Mouse (Mus musculus) limb, embryonic 15.5 days (tissue): ENCODE measurements at regions not wholly inside any gene's neighbourhood (a gene's known extent, or its start where the extent isn't known, plus 50 kb on each side); places are given as distances from the start of the nearest gene placed in this dataset.
"Not testable (repeated sequence)": the region's sequence is repeated elsewhere in the genome, so short reads cannot be mapped to it uniquely, and the experiment has no call there.

Experiments
- ATAC-seq: fragments of 200-750 bp; cut with Nextera tagmentation; 2 replicates; pipeline ENCODE4 v1.8.0; 2017; ENCODE audit warnings: low read depth, moderate TSS enrichment; ENCODE audit not compliant: insufficient number of reproducible peaks, low FRiP score, low TSS enrichment
- H3K27ac ChIP-seq: fragments of 300-500 bp; sonication (generic); 2 replicates; pipeline ENCODE4 v1.5.1; 2015; ENCODE audit warnings: moderate library complexity, mild to moderate bottlenecking, inconsistent platforms
- H3K27me3 ChIP-seq: fragments of 300-500 bp; sonication (generic); 2 replicates; pipeline ENCODE4 v1.6.1; 2015; ENCODE audit warnings: inconsistent platforms
- H3K36me3 ChIP-seq: fragments of 300-500 bp; sonication (generic); 2 replicates; pipeline ENCODE4 v1.6.1; 2015; ENCODE audit warnings: inconsistent platforms
- H3K4me1 ChIP-seq: fragments of 300-500 bp; sonication (generic); 2 replicates; pipeline ENCODE4 v1.6.1; 2015; ENCODE audit warnings: inconsistent platforms
- H3K4me2 ChIP-seq: fragments of 300-500 bp; sonication (generic); 2 replicates; pipeline ENCODE4 v1.6.1; 2015; ENCODE audit warnings: mild to moderate bottlenecking, inconsistent platforms
- H3K4me3 ChIP-seq: fragments of 300-500 bp; sonication (generic); 2 replicates; pipeline ENCODE4 v1.5.1; 2015; ENCODE audit warnings: mild to moderate bottlenecking, inconsistent platforms
- H3K9ac ChIP-seq: fragments of 300-500 bp; sonication (generic); 2 replicates; pipeline ENCODE4 v1.6.1; 2015; ENCODE audit warnings: inconsistent platforms
- H3K9me3 ChIP-seq: fragments of 300-500 bp; sonication (generic); 2 replicates; pipeline ENCODE4 v1.6.1; 2016; ENCODE audit warnings: inconsistent platforms
- WGBS: fragments of 180-500 bp; shearing (Covaris S2); methylation state at CpG from one replicate; pipeline ENCODE4 v1.1.7; 2015; 5-methylcytosine and 5-hydroxymethylcytosine counted together

GRCm38 (mm10) chr14:53830717-53831116 lies 423.2 kb downstream of the Dad1 start:
- Histone ChIP-seq H3K4me3 (no peak overlapping the region), H3K27me3 (no peaks in the 10 kb centered on the region), H3K36me3 (no peaks in the 10 kb centered on the region), H3K4me1 (no peaks in the 10 kb centered on the region), H3K27ac (no peak overlapping the region), H3K4me2 (no peak overlapping the region), H3K9ac (no peak overlapping the region), H3K9me3 (no peaks in the 10 kb centered on the region)
- ATAC-seq, result no peak
- WGBS, result 46% methylated on average over 1 of the region's 1 CpGs

- no peak for ATAC-seq
- no peak overlapping the region for H3K9ac ChIP-seq
- H3K36me3 ChIP-seq, result no peaks in the 10 kb centered on the region
- no peak overlapping the region for H3K27ac ChIP-seq
- H3K9me3 ChIP-seq, result no peaks in the 10 kb centered on the region
- no peaks in the 10 kb centered on the region for H3K4me1 ChIP-seq
- no peaks in the 10 kb centered on the region for H3K27me3 ChIP-seq
- H3K4me2 ChIP-seq, result no peak overlapping the region
- no peak overlapping the region for H3K4me3 ChIP-seq
- WGBS, result 88% methylated on average over 4 of the region's 4 CpGs
These were observed 427.1 kb downstream of the Dad1 start for GRCm38 (mm10) chr14:53826782-53827181.

- Histone ChIP-seq H3K4me3 (no peak overlapping the region), H3K27me3 (no peaks in the 10 kb centered on the region), H3K9me3 (no peaks in the 10 kb centered on the region), H3K27ac (no peak overlapping the region), H3K4me2 (no peak overlapping the region), H3K4me1 (no peaks in the 10 kb centered on the region), H3K36me3 (no peaks in the 10 kb centered on the region), H3K9ac (no peak overlapping the region)
- ATAC-seq, result no peak
- WGBS, result 13% methylated on average over 3 of the region's 3 CpGs
These were observed 447.7 kb downstream of the Dad1 start for GRCm38 (mm10) chr14:53806231-53806630.

DNA sequence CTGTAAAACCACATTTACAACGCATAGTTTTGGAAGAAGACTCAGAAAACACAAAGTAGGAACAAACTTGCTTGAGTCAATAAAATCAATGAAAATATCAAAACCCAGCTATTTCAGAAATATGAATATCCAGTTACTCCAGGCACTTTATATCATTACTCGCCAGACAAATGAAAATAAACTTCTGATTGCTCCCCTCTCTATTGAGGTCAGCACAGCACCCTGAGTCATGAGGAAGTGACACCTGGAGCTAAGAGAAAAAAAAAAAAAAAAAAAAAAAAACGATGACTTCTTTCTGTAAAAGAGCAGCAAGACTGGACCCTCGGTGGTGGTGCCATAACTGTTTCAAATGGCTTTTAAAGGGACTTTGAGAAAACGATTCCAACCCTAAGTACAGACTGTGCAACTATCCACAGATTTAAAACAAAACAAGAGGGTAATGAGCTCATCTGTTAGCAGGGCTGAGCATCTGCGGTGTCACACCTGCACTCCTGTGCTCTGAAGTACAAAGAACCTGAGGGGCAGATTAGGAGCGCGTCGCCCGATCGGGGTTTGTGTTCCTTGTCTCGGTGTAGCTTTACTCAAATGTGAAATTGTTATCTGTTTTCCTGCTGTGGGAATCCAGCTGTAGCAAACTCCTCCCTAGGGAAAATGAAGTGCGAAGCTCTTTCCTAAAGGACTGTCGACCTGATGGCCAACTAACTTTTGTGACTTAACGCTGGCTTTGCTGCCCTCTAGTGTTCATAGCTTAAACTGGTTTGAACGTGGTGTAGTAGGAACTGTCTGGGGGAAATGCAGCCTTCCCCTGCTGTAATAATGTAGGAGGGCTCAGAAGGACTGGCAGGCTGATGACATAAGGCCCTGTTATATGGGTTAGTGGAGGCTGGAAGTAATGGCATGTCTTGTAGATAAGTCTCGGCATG lies 449.9 kb downstream of the Dad1 start:
- H3K9me3 ChIP-seq, result no peaks in the 10 kb centered on the region
- no peak overlapping the region for H3K27ac ChIP-seq
- 27% methylated on average over 17 of the region's 17 CpGs for WGBS
- no peaks in the 10 kb centered on the region for H3K4me1 ChIP-seq
- H3K27me3 ChIP-seq, result no peaks in the 10 kb centered on the region
- H3K4me3 ChIP-seq, result no peak overlapping the region
- no peaks in the 10 kb centered on the region for H3K36me3 ChIP-seq
- H3K9ac ChIP-seq, result no peak overlapping the region
- H3K4me2 ChIP-seq, result peak overlapping the region; percentile 35
- 0 out of 2 replicates have a peak, but pooled peaks have one; percentile 63 for ATAC-seq

DNA sequence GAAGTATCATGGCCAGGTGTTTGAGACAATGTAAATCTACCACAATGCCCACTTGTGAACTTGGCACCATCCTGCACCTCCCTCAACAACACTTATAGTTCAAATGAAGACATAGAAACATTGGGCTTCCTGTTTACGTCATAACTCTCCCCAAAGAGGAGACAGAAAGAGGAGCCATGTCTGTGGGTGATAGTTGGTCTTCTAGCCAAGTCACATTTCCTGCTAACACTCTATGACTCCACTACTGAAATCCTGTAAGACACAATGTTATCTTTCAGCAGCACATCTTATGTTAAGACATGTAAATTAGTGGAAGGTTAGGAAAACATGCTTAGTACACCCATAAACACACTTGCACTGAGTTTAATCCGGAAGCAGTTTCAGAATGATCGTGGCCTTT lies 451.4 kb downstream of the Dad1 start:
- no peaks in the 10 kb centered on the region for H3K4me1 ChIP-seq
- no peak for ATAC-seq

DNA sequence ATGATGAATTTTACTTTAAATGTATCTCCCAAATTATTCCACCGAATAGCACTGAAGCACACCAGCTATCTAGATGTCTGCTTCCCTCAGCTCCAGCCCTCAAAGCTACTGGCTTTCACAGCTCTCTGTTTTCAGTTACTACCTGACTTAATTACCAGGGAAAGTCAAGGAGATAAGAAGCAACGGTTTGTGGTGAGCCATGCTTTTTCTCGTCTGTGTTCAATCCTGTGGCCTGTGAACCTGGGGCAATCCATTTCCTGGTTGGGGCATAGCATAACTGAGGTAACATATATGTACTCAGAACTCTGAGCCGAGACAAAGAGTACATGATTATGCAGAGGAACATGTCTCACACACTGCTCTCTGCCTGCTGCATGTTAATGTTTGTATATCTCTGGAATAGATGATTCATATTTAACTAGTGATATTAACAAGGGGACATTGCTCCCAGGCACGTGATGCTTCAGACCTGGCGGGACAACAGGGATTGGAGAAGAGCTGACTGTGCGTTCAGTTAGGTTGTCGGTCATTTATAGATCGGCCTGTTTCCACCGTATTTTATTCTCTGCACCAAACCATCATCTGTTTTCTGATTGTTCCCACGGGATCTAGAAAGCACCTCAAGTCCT lies 453.3 kb downstream of the Dad1 start:
- WGBS, result 73% methylated on average over 11 of the region's 11 CpGs
- Histone ChIP-seq H3K9me3 (no peaks in the 10 kb centered on the region), H3K4me2 (no peak overlapping the region), H3K4me1 (no peaks in the 10 kb centered on the region), H3K9ac (no peak overlapping the region), H3K27ac (no peak overlapping the region), H3K36me3 (no peaks in the 10 kb centered on the region), H3K27me3 (no peaks in the 10 kb centered on the region), H3K4me3 (no peak overlapping the region)
- no peak for ATAC-seq

More for the DNA sequence above, 451.4 kb downstream of the Dad1 start:
- Histone ChIP-seq H3K9ac (no peak overlapping the region), H3K4me2 (no peak overlapping the region), H3K36me3 (no peaks in the 10 kb centered on the region), H3K27ac (no peak overlapping the region), H3K27me3 (no peaks in the 10 kb centered on the region), H3K4me3 (no peak overlapping the region), H3K9me3 (no peaks in the 10 kb centered on the region)
- 85% methylated on average over 3 of the region's 3 CpGs for WGBS

DNA sequence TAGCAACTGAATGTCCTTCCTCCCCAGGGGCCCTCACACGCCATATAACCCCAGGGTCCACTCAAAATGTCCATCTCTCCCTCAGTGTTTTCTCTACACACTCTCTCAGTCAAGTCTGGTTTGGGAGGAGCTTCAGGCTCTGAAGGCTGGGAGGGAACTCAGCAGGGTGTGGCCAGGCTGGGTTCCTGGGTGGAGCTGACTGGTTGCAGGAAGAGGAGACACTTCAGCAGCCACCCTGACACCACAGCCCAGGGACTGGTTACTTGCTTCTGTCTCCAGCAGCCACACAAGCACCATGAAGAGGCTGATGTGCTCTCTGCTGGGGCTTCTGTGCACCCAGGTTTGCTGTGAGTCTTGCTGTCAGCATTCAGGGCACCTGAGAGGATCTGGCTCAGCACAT lies 458.7 kb downstream of the Dad1 start:
- not testable (repeated sequence) for H3K4me2 ChIP-seq, H3K4me1 ChIP-seq, H3K9me3 ChIP-seq, ATAC-seq, H3K4me3 ChIP-seq, H3K27me3 ChIP-seq, H3K36me3 ChIP-seq, H3K27ac ChIP-seq, H3K9ac ChIP-seq
- 55% methylated on average over 1 of the region's 1 CpGs for WGBS

DNA sequence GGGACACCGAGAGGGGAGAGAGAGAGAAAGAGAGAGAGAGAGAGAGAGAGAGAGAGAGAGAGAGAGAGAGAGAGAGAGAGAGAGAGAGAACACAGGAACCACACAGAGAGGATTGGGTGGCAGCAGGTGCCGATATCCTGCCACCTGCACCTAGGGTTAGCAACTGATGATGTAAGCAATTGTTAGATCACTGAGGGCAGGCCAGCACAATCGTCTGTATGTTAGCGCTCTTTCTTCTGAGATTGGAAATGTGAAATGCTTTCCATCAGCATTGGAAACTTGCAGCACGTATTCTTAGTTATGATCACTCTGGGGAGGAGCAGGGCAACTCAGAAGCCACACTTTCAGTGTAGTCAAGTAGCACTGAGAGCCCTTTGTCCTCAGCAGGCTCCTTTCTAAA lies 459.4 kb downstream of the Dad1 start:
- Histone ChIP-seq H3K4me3 (no peak overlapping the region), H3K27ac (no peak overlapping the region), H3K9ac (no peak overlapping the region), H3K4me1 (no peaks in the 10 kb centered on the region), H3K36me3 (no peaks in the 10 kb centered on the region), H3K4me2 (no peak overlapping the region), H3K9me3 (no peaks in the 10 kb centered on the region), H3K27me3 (no peaks in the 10 kb centered on the region)
- ATAC-seq, result no peak
- WGBS, result 71% methylated on average over 5 of the region's 5 CpGs

DNA sequence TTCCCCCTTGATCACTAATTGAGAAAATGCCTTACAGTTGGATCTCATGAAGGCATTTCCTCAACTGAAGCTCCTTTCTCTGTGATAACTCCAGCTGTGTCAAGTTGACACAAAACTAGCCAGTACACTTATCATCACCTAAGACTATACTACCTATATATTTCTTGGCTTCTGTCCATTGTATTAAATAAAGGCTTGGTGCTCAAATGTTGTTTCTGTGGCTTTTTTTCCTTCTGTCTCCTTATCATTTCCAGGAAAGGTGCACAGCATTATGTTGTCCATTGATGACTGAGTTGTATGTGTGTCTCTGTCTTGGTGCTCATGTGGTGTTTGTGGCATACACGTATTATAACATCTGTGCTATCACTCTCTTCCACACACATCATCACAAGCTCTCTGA lies 461.5 kb downstream of the Dad1 start:
- not testable (repeated sequence) for H3K27ac ChIP-seq, H3K4me3 ChIP-seq, ATAC-seq, H3K4me2 ChIP-seq, H3K9ac ChIP-seq, H3K4me1 ChIP-seq, H3K27me3 ChIP-seq, H3K36me3 ChIP-seq, H3K9me3 ChIP-seq
- 78% methylated on average over 1 of the region's 1 CpGs for WGBS

- WGBS, result 74% methylated on average over 2 of the region's 2 CpGs
- H3K27me3 ChIP-seq, H3K4me1 ChIP-seq, ATAC-seq, H3K4me2 ChIP-seq, H3K9me3 ChIP-seq, H3K9ac ChIP-seq, H3K27ac ChIP-seq, H3K4me3 ChIP-seq, H3K36me3 ChIP-seq: not testable (repeated sequence)
These were observed 468.4 kb downstream of the Dad1 start for GRCm38 (mm10) chr14:53785547-53785946.

DNA sequence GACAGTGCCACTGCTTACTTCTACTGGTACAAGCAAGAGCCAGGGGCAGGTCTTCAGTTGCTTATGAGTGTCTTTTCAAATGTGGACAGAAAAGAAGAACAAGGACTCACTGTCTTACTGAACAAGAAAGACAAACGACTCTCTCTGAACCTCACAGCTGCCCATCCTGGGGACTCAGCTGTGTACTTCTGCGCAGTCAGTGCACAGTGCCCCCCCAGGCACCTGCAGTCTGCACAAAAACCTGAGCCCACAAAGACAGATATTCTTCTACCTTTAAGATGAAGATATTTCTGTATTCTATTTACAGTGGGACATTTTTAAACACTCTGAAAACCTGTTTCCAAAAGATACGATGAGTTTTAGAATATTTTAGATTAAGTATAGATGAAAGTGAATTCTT lies 476.5 kb downstream of the Dad1 start:
- ATAC-seq, result no peak
- H3K4me2 ChIP-seq, result no peak overlapping the region
- no peaks in the 10 kb centered on the region for H3K27me3 ChIP-seq
- H3K36me3 ChIP-seq, result no peaks in the 10 kb centered on the region
- no peaks in the 10 kb centered on the region for H3K4me1 ChIP-seq
- no peaks in the 10 kb centered on the region for H3K9me3 ChIP-seq
- 69% methylated on average over 3 of the region's 3 CpGs for WGBS
- H3K4me3 ChIP-seq, result no peak overlapping the region
- H3K27ac ChIP-seq, result no peak overlapping the region
- no peak overlapping the region for H3K9ac ChIP-seq

DNA sequence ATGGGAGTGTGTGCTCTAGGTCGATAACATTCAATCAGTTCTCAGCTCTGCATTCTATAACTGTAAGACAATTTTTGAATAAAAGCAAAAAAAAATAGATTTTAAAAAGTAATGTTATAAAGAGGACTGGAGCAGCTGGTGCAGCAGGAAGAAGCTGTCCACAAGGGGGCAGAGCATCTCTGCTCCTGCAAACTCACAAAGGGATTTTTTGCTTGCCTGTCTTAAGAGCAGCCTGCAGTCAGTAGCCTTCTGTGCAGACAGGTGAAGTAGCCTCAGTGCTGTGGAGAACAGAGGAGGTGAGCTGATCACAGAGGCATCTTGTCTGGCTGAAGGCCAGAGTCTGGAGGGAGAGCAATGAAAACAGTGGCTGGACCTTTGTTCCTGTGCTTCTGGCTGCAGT lies 477.2 kb downstream of the Dad1 start:
- 58% methylated on average over 1 of the region's 1 CpGs for WGBS

More for the DNA sequence above, 477.2 kb downstream of the Dad1 start:
- H3K27me3 ChIP-seq, H3K36me3 ChIP-seq, H3K9me3 ChIP-seq, H3K9ac ChIP-seq, H3K4me3 ChIP-seq, H3K27ac ChIP-seq, ATAC-seq, H3K4me2 ChIP-seq, H3K4me1 ChIP-seq: not testable (repeated sequence)
